Mouse (Mus musculus) adrenal gland, postnatal 14 days (tissue): ENCODE data around the gene Ss18l1. TPM values are rescaled to one million over a fixed set of nuclear protein-coding genes. Genes with fewer than 3 reads are reported as not detected.

ENCODE experiments used
- DNase-seq: peaks from one replicate; pipeline ENCODE4 v3.0.0; 2021; ENCODE audit warnings: mixed read lengths
- total RNA-seq: library from RNA; stranded (reverse); gene quantifications from 2 replicates; pipeline ENCODE4 v1.2.3, GENCODE M21; 2021

Ss18l1 gene
- total RNA-seq, 1 experiment from 2014 or later = 7.5 TPM

GRCm38 (mm10) chr2:180040406-180040805, 1.9 kb upstream of the Ss18l1 start:
- DNase-seq = no peak

- DNase-seq = peak; percentile 72
Observed at GRCm38 (mm10) chr2:180041577-180042255, 593 bp upstream of the Ss18l1 start.

GRCm38 (mm10) chr2:180042858-180043515, 678 bp downstream of the Ss18l1 start:
- DNase-seq = peak; percentile 89

GRCm38 (mm10) chr2:180045283-180045682, 3.0 kb downstream of the Ss18l1 start:
- peak; percentile 65 for DNase-seq

- DNase-seq = no peak
Observed at GRCm38 (mm10) chr2:180047580-180047979, 5.3 kb downstream of the Ss18l1 start.

- no peak for DNase-seq
Observed at GRCm38 (mm10) chr2:180047980-180048635, 5.8 kb downstream of the Ss18l1 start.

GRCm38 (mm10) chr2:180050986-180051385, 8.7 kb downstream of the Ss18l1 start:
- peak; percentile 90 for DNase-seq

- peak; percentile 43 for DNase-seq
Observed at GRCm38 (mm10) chr2:180051986-180052733, 9.9 kb downstream of the Ss18l1 start.

- no peak for DNase-seq
Observed at GRCm38 (mm10) chr2:180053001-180053400, 10.7 kb downstream of the Ss18l1 start.

GRCm38 (mm10) chr2:180063338-180064131, 21.2 kb downstream of the Ss18l1 start:
- DNase-seq = no peak

- DNase-seq = no peak
Observed at GRCm38 (mm10) chr2:180069770-180070480, 27.6 kb downstream of the Ss18l1 start.

- DNase-seq = peak; percentile 97
Observed at GRCm38 (mm10) chr2:180070481-180071453, 28.5 kb downstream of the Ss18l1 start, which contains the start of gene Mtg2. Mtg2 (plus strand) TSS chr2:180070588.

- no peak for DNase-seq
Observed at GRCm38 (mm10) chr2:180071671-180072070, 29.4 kb downstream of the Ss18l1 start.

GRCm38 (mm10) chr2:180072886-180073285, 30.6 kb downstream of the Ss18l1 start:
- no peak for DNase-seq

GRCm38 (mm10) chr2:180077622-180078021, 35.3 kb downstream of the Ss18l1 start:
- no peak for DNase-seq

- no peak for DNase-seq
Observed at GRCm38 (mm10) chr2:180080680-180081079, 38.4 kb downstream of the Ss18l1 start.

GRCm38 (mm10) chr2:180083063-180083462, 40.8 kb downstream of the Ss18l1 start:
- no peak for DNase-seq

- DNase-seq = no peak
Observed at GRCm38 (mm10) chr2:180084565-180084964, 42.3 kb downstream of the Ss18l1 start.

GRCm38 (mm10) chr2:180085926-180086636, 43.8 kb downstream of the Ss18l1 start:
- no peak for DNase-seq
